Mouse (Mus musculus) gastrocnemius, adult 18-20 months (tissue): Measurements from ENCODE around the gene Fgf15. TPM values are rescaled to one million over a fixed set of nuclear protein-coding genes. Genes with fewer than 3 reads are reported as not detected.

Experiments used
- total RNA-seq, 2 experiments: library from RNA; stranded (reverse); gene quantifications; 2 replicates each; pipeline ENCODE4 v1.2.3; 2021

Gene Fgf15
- total RNA-seq, 2 experiments from 2014 or later = not detected

Other genes starting within 250 kb of the Fgf15 start
- gene Ano1, start 144.6 kb upstream of the Fgf15 start, total RNA-seq = 1 to 10 TPM; 2.3 to 3.4 TPM
- not detected for gene Fgf3, start 58.4 kb upstream of the Fgf15 start, total RNA-seq
- not detected for gene Fgf4, start 49.2 kb upstream of the Fgf15 start, total RNA-seq
- gene LTO1, start 18.6 kb downstream of the Fgf15 start, total RNA-seq = 10 to 100 TPM in 1 of 2 experiments, 1 to 10 TPM in 1; 8.0 to 10.2 TPM
- 1 to 10 TPM; 3.2 to 9.1 TPM for gene Ccnd1, start 43.4 kb downstream of the Fgf15 start, total RNA-seq